Mouse (Mus musculus) spleen, adult 12 weeks (tissue): Measurements from ENCODE around the gene Sdhaf2.
"Not testable (repeated sequence)": the region's sequence is repeated elsewhere in the genome, so short reads cannot be mapped to it uniquely, and the experiment has no call there.

ENCODE experiments used
- DNase-seq: peaks from one replicate; pipeline ENCODE4 v3.0.0; 2022; ENCODE audit warnings: low spot score

The Sdhaf2 gene

GRCm38 (mm10) chr19:10525910-10526309 lies at the start of gene Sdhaf2:
Gene Sdhaf2, minus strand, starts transcription at chr19:10526142.
- DNase-seq, result no peak

DNA sequence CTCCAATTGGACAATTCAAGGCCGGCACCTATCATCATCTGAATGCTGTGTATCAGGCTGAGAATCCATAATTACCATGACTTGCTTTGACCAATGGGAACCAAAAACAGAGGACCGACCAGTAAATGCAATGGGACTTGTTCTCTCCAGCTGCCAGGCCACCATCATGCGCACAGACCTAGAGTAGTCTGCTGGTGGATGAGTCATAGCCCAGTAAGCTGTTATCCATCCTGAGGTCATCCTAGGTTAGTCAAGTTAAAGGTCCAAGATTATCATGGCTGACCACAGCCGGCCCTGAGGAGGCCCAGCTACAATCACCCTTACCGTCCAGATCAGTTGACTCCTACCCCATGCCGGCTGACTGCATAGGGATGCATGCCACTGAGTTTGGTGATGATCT lies 43.7 kb upstream of the Sdhaf2 start:
- DNase-seq, result no peak

DNA sequence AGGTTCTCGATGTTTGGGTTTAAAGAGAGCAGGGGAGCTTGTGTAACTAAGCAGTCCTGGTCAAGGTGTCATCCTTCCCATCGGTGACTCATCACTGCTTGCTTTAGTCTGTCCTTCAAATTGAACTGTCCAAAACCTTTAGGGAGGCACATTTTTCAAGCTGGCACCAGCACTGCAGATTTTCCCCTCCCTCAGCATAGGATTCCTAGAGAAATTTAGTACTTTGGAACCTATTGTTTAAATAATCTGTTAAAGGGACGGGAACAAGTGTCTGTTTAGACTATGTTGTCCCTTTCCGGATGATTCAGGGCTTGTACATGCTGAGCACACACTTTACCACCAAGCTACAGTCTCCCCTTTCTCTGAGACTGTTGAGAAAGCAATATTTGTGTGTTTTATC lies 39.3 kb upstream of the Sdhaf2 start:
- DNase-seq, result no peak

GRCm38 (mm10) chr19:10564278-10564677 lies 38.3 kb upstream of the Sdhaf2 start:
- DNase-seq, result no peak

DNA sequence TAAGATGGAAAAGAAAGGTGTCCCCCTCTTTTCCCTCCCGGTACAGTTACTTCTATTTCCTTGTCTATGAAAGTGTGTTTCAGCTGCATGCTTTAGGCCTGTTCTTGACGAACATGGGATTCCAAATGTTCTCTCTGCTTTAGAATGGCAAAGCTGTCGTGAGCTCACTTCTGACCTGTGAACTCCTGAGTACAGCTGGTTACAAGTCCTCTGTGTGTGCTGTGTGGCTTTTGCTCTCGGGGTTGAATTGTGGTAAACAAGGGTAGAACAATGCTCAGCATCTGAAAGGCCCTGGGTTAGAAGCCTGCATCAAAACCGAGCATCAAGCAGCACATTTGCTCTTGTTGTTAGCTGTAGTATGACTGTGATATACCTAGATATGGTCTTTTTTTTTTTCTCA lies 36.4 kb upstream of the Sdhaf2 start:
- no peak for DNase-seq

GRCm38 (mm10) chr19:10561558-10562314 lies 35.8 kb upstream of the Sdhaf2 start:
- DNase-seq, result no peak

DNA sequence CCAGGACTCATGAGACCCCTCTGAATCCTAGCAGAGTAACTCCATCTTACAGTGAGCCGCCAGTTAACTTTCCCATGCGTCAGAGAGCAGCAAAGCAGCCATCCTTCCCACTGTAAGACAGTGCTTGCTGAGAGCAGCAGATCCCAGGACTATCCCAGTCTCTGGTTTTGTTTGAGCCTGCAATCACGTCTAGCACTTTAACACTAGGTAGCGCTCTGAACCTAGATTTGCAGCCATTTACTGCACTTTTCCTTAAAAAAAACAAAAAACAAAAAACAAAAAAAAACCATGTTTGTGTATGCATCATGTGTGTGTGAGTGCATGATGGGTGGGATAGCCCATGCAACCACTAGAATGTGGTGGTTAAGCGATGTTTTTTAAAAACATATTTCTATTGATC lies 34.2 kb upstream of the Sdhaf2 start:
- no peak for DNase-seq

DNA sequence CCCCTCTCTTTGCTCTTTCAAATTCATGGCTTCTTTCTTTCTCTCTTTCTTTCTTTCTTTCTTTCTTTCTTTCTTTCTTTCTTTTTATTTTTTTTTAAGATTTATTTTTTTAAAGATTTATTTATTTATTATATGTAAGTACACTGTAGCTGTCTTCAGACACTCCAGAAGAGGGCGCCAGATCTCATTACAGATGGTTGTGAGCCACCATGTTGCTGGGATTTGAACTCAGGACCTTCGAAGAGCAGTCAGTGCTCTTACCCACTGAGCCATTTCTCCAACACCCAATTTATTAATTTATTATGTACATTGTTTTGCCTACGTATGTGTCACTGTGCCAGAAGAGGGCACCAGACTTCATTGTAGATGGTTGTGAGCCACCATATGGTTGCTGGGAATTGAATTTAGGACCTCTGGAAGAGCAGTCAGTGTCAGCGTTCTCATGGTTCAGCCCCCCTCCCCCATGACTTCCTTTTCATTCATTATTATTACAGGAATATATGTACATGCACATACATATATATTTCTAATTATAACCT lies 32.0 kb upstream of the Sdhaf2 start:
- not testable (repeated sequence) for DNase-seq

- no peak for DNase-seq
These were observed 31.5 kb upstream of the Sdhaf2 start for GRCm38 (mm10) chr19:10557430-10557829.

- no peak for DNase-seq
These were observed 31.1 kb upstream of the Sdhaf2 start for GRCm38 (mm10) chr19:10557001-10557400.

- DNase-seq, result peak; percentile 73
These were observed 29.9 kb upstream of the Sdhaf2 start, which contains the start of gene Tmem216 for GRCm38 (mm10) chr19:10555624-10556510. Gene Tmem216, minus strand, starts transcription at chr19:10556238.

DNA sequence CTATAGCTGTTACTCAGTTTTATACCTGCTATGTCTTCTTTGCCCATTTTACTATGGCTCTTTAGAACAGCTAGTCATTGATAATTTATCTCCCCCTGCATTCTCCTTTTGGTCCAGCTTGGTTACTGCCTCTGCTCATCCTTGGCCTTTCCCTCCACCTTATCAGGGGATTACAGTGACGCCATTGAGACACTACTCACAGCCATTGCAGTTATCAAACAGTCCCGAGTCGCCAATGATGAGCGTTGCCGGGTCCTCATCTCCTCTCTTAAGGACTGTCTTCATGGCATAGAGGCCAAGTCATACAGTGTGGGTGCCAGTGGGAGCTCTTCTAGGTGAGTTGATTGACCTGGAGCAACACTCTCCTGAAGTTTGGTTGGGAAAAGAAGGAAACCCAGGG lies 13.5 kb upstream of the Sdhaf2 start:
- peak; percentile 3 for DNase-seq

DNA sequence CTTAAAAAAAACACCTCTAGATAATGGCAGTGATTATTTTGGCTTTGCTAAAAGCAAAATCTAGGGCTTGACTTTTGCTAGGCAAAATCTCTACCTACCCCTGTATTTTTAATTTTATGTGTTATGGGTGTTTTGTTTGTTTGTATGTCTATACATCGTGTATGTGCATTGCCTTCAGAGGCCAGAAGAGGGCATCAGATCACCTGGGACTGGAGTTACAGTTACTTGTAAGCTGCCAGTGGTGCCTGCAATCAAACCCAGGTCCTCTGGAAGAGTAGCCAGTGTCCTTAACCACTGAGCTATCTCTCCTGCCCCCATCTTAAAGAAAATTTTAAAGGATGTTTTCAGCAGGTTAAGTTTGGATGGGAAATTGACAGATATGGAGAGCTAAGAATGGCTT lies 4.1 kb upstream of the Sdhaf2 start:
- no peak for DNase-seq

DNA sequence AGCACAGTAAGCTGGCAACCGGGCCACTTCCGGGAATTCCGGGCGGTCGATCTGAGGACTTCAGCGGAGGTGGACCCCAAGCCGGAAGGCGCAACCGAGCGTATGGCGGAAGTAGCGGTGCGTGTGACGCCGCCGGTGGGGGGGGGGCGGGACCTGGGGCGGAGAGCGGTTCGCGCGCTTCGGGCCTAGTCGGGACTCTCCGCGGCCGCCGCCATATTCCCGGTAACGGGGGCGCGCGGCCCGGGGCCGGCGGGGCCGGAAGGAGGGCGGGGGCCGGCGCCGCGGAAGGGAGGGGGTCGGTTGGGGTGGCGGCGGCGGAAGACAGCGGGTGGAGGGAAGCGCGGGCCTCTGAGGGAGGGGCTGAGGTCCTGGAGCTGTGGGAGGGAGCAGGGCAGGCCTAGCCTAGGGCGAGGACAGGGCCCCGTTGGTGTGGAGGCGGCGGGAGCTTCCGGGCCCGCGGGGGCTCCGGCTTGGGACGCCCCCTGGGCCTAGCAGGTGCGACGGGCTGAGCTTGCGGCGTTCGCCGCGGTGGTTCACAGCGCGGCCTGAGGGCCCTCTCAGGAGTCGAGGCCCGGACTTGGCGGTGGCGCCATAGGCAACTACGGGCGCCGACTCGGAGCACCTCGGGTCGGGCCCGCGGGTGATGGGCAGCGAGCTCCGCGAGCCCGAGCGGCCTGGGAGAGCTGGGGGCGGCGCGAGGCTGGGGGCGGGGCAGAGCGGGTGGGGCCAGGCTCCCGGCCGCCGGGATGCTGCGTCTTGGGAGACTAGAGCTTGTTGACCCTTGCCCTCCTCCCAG lies 638 bp downstream of the Sdhaf2 start, which contains the start of gene Cpsf7:
Gene Cpsf7, plus strand, starts transcription at position 161 of the 796 bp plus-strand sequence.
- peak; percentile 83 for DNase-seq

- no peak for DNase-seq
These were observed 1.2 kb downstream of the Sdhaf2 start for GRCm38 (mm10) chr19:10524784-10525105.

DNA sequence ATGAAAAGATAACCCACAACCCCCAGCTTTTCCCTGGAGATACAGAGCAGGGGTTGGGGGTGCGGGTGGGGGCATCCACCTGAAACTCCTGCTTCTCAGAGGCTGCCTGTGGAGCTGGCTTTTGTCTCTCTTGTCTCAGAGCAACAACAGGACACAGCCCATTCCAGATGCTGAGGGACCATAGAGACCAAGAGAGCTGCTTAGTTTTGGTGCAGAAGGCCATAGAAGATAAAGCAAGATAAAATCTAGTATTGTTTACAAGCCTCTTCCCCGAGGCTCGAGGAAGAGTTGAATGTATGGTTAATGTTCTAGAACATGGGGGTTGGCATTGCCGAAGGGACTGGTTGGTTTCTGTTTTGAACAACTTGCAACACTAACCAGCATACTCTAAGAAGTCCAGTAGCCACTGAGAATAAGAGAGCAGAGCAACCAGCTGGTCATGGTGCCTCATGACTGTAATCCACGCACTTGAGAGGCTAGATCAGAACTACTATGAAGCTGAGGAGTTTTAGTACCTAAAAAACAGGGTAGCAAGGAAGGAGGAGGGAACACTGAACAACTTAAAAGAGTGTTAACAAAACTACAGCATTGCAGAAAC lies 2.4 kb downstream of the Sdhaf2 start:
- no peak for DNase-seq

DNA sequence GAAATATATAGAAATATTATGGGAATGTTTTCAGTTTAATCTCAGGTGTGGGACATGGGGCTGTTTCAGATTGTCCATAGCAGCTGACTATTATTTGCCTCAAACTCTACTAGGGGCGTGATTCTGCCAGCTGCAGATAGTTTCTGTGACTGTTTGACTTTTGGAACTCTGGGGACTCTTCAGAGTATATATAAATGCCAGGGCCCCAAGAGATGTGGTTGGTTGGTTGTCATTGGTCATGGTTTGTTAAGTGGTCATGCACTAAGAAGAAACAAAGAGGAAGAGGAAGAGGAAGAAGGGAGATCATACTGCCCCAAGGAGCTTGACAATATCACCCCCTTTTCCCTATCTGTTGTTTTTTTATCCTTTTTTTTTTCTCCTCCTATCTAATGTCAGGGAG lies 4.0 kb downstream of the Sdhaf2 start:
- DNase-seq, result no peak

GRCm38 (mm10) chr19:10520355-10520754 lies 5.6 kb downstream of the Sdhaf2 start:
- no peak for DNase-seq

DNA sequence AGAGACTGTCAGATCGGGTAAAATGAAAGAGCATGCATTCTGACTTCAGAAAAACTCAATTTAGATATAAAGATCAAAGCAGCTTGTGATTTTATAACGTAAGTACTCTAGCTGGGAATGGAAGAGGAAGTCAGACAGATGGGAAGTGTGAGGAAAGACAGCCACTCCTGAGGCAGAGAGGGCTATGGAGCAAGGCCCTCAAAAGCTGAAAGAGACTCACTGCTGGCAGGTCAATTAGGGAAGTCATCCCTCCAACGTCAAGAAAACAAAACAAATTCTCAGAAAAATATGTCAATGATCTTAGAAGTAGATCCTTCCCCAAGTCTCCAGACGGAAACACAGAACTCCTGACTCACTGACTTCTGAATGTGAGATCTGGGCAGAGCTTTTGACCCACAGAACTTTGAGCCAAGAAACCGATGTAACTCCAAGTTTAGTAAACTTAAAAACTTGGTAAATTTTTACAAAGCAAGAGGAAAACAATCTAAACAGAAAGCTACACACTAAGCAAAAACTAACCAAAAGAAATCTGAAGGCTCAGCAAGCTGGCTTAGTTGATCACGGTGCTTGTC lies 15.1 kb downstream of the Sdhaf2 start:
- no peak for DNase-seq

- DNase-seq, result peak; percentile 26
These were observed 23.4 kb downstream of the Sdhaf2 start for GRCm38 (mm10) chr19:10502571-10502970.

DNA sequence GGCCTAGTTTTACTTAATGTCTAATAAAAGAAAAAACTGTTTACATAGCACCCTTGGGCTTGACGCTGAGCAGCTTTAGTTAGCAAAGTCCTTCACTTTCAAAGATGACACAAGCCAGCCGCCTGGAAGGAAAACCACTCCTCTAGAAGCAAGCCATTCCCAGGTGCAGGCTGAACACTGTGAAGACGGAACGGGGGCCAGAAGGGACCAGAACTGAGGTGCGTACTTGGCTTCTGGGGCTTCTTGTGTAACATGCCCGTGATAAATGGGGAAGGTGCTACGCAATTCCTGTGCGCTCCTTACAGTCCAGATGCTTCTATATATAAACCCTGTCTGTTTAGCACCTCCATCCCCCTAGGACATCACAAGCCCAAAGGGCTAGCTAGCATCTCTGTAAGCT lies 25.4 kb downstream of the Sdhaf2 start:
- DNase-seq, result no peak
